ENCODE assay signal across 8 mouse cellular contexts in genomic region chr2:180170806-180171521, GRCm38 (mm10). TPM values are rescaled to one million over a fixed set of nuclear protein-coding genes. Genes with fewer than 3 reads are reported as not detected.
DNase-seq lines count a peak whose midpoint lies in the region; ATAC-seq and TF ChIP-seq lines count a peak whose summit lies in the region.

Gene Adrm1, plus strand, starts transcription at chr2:180171485.

- peaks cover 39% of the 10 kb centered on the region for H3K36me3 ChIP-seq in C2C12 (ENCODE audit: control insufficient read depth, insufficient read depth)
- peaks cover 36% of the 10 kb centered on the region for H3K36me3 ChIP-seq in erythroblast, embryonic 14.5 days (ENCODE audit: control insufficient read depth)
- H3K36me3 ChIP-seq in heart, embryonic 12.5 days = peaks cover 30% of the 10 kb centered on the region
- H3K36me3 ChIP-seq in kidney, postnatal 0 days (ENCODE audit: insufficient read depth, low read length) = peaks cover 10% of the 10 kb centered on the region
- peaks cover 22% of the 10 kb centered on the region; the same call in 1 of the 2 replicates for H3K36me3 ChIP-seq in liver, embryonic 11.5 days (ENCODE audit: control insufficient read depth, insufficient read depth, low read length)
- peaks cover 29% of the 10 kb centered on the region for H3K36me3 ChIP-seq in stomach, embryonic 14.5 days (ENCODE audit: control insufficient read depth, insufficient read depth, low read length)

- H3K4me3 ChIP-seq in C2C12 (ENCODE audit: insufficient read depth, poor library complexity, severe bottlenecking) = peak within 1 kb of the TSS; percentile 96
- peak within 1 kb of the TSS; percentile 86 for H3K4me3 ChIP-seq in erythroblast, embryonic 14.5 days (replicated peaks)
- peak within 1 kb of the TSS; percentile 99 for H3K4me3 ChIP-seq in heart, embryonic 12.5 days
- peak within 1 kb of the TSS; percentile 81 for H3K4me3 ChIP-seq in kidney, postnatal 0 days (replicated peaks; ENCODE audit: low read depth, low read length)
- H3K4me3 ChIP-seq in liver, embryonic 11.5 days (ENCODE audit: low read depth, low read length) = peak within 1 kb of the TSS; percentile 88
- peak within 1 kb of the TSS; percentile 65 for H3K4me3 ChIP-seq in stomach, embryonic 14.5 days (ENCODE audit: low read depth, low read length)

- DNase-seq in brain, embryonic 14.5 days (ENCODE audit: low read depth) = peak; percentile 99
- peak; percentile 96 for DNase-seq in kidney, postnatal 0 days (ENCODE audit: low spot score)
- DNase-seq in liver, embryonic 11.5 days (ENCODE audit: low spot score) = peak; percentile 98
- peak; percentile 98 for DNase-seq in naive thymus-derived CD4-positive, alpha-beta T cell, adult 2 months (ENCODE audit: low read depth)

- H3K27me3 ChIP-seq in C2C12 (ENCODE audit: control insufficient read depth, insufficient read depth, insufficient read length) = no peaks in the 10 kb centered on the region
- no peaks in the 10 kb centered on the region for H3K27me3 ChIP-seq in erythroblast, embryonic 14.5 days (ENCODE audit: control insufficient read depth)
- no peaks in the 10 kb centered on the region for H3K27me3 ChIP-seq in heart, embryonic 12.5 days (replicated peaks)
- no peaks in the 10 kb centered on the region for H3K27me3 ChIP-seq in kidney, postnatal 0 days (ENCODE audit: insufficient read depth, low read length)
- H3K27me3 ChIP-seq in liver, embryonic 11.5 days (replicated peaks; ENCODE audit: control insufficient read depth, insufficient read depth, low read length) = no peaks in the 10 kb centered on the region
- no peaks in the 10 kb centered on the region for H3K27me3 ChIP-seq in stomach, embryonic 14.5 days (ENCODE audit: control insufficient read depth, insufficient read depth, low read length)

- peaks cover 45% of the 10 kb centered on the region for H3K79me2 ChIP-seq in C2C12 (ENCODE audit: control insufficient read depth, insufficient read depth)

- H3K4me2 ChIP-seq in heart, embryonic 12.5 days = peak within 1 kb of the TSS; percentile 86
- H3K4me2 ChIP-seq in kidney, postnatal 0 days (ENCODE audit: low read length) = peak within 1 kb of the TSS; percentile 94
- peak within 1 kb of the TSS; percentile 99 for H3K4me2 ChIP-seq in liver, embryonic 11.5 days
- H3K4me2 ChIP-seq in stomach, embryonic 14.5 days (replicated peaks; ENCODE audit: low read depth, low read length) = peak within 1 kb of the TSS; percentile 97

- TF ChIP-seq POLR2A in brain, embryonic 14.5 days (IDR thresholded peaks at IDR 0.05; ENCODE audit: borderline replicate concordance, extremely low read depth, insufficient read depth, insufficient read length, poor library complexity, severe bottlenecking) = no peak

- TF ChIP-seq CTCF in C2C12 (IDR thresholded peaks at IDR 0.05; ENCODE audit: control insufficient read depth, insufficient read depth, insufficient read length) = peak; percentile 99
- peak; percentile 89 for TF ChIP-seq CTCF in brain, embryonic 14.5 days (IDR thresholded peaks at IDR 0.05; ENCODE audit: borderline replicate concordance, extremely low read depth, insufficient read depth, insufficient read length)
- peak; percentile 99 for TF ChIP-seq CTCF in kidney, postnatal 0 days (IDR thresholded peaks at IDR 0.05; ENCODE audit: low read depth)

- H3K9me3 ChIP-seq in erythroblast, embryonic 14.5 days (ENCODE audit: control insufficient read depth, low read length) = no peaks in the 10 kb centered on the region
- no peaks in the 10 kb centered on the region for H3K9me3 ChIP-seq in heart, embryonic 12.5 days (replicated peaks)
- H3K9me3 ChIP-seq in kidney, postnatal 0 days (replicated peaks; ENCODE audit: low read length) = no peaks in the 10 kb centered on the region
- H3K9me3 ChIP-seq in liver, embryonic 11.5 days (ENCODE audit: control insufficient read depth, low read length) = no peaks in the 10 kb centered on the region
- H3K9me3 ChIP-seq in stomach, embryonic 14.5 days (ENCODE audit: control insufficient read depth, low read depth, low read length) = no peaks in the 10 kb centered on the region

- 4% methylated on average over 41 of the region's 41 CpGs for WGBS in heart, embryonic 12.5 days
- WGBS in kidney, postnatal 0 days = 3% methylated on average over 41 of the region's 41 CpGs
- WGBS in liver, embryonic 11.5 days = 3% methylated on average over 41 of the region's 41 CpGs
- WGBS in stomach, embryonic 14.5 days = 3% methylated on average over 41 of the region's 41 CpGs

- H3K79me3 ChIP-seq in C2C12 (ENCODE audit: low read depth) = peaks cover 33% of the 10 kb centered on the region

- H3K9ac ChIP-seq in heart, embryonic 12.5 days = peak within 1 kb of the TSS; percentile 100
- peak within 1 kb of the TSS; percentile 94 for H3K9ac ChIP-seq in kidney, postnatal 0 days (ENCODE audit: low read depth, low read length)
- peak within 1 kb of the TSS; percentile 94 for H3K9ac ChIP-seq in liver, embryonic 11.5 days (ENCODE audit: low read depth, low read length)
- H3K9ac ChIP-seq in stomach, embryonic 14.5 days (replicated peaks; ENCODE audit: low read depth, low read length) = peak within 1 kb of the TSS; percentile 74

- peak within 1 kb of the TSS; percentile 77 for H3ac ChIP-seq in C2C12 (ENCODE audit: control insufficient read depth, insufficient read length, low read depth)

- H3K27ac ChIP-seq in heart, embryonic 12.5 days (ENCODE audit: poor library complexity, severe bottlenecking) = peak within 1 kb of the TSS; percentile 88
- H3K27ac ChIP-seq in kidney, postnatal 0 days = peak within 1 kb of the TSS; percentile 95
- peak within 1 kb of the TSS; percentile 86 for H3K27ac ChIP-seq in liver, embryonic 11.5 days (ENCODE audit: low read depth, low read length)
- H3K27ac ChIP-seq in stomach, embryonic 14.5 days (ENCODE audit: low read length) = peak within 1 kb of the TSS; percentile 89; the same call in 1 of the 2 replicates

- peak; percentile 98 for ATAC-seq in heart, embryonic 12.5 days (ENCODE audit: insufficient number of reproducible peaks, low FRiP score)
- ATAC-seq in kidney, postnatal 0 days (replicated peaks; ENCODE audit: low FRiP score, low read depth) = peak; percentile 98
- ATAC-seq in liver, embryonic 11.5 days (replicated peaks; ENCODE audit: low FRiP score) = peak; percentile 98
- ATAC-seq in stomach, embryonic 14.5 days (ENCODE audit: insufficient number of reproducible peaks, insufficient read depth, low FRiP score, low read depth) = peak; percentile 97

- H3K4me1 ChIP-seq in erythroblast, embryonic 14.5 days (ENCODE audit: control insufficient read depth) = peaks cover 33% of the 10 kb centered on the region
- H3K4me1 ChIP-seq in heart, embryonic 12.5 days (replicated peaks) = peaks cover 16% of the 10 kb centered on the region
- H3K4me1 ChIP-seq in kidney, postnatal 0 days (replicated peaks; ENCODE audit: insufficient read depth, low read length) = 0 out of 2 replicates have a peak, but pooled peaks cover 10% of the 10 kb centered on the region
- H3K4me1 ChIP-seq in liver, embryonic 11.5 days (replicated peaks; ENCODE audit: control insufficient read depth, insufficient read depth, low read length) = peaks cover 14% of the 10 kb centered on the region
- H3K4me1 ChIP-seq in stomach, embryonic 14.5 days (ENCODE audit: control insufficient read depth, insufficient read depth, low read length) = peaks cover 13% of the 10 kb centered on the region; the same call in 1 of the 2 replicates

TF ChIP-seq in C2C12, 6 proteins besides CTCF, POLR2A, EP300 and RAD21:
- no peak for TF ChIP-seq USF1 (IDR thresholded peaks at IDR 0.05; ENCODE audit: low read depth)
- TF ChIP-seq MAX (IDR thresholded peaks at IDR 0.05) = peak; percentile 82
- no peak for TF ChIP-seq CEBPB (IDR thresholded peaks at IDR 0.05; ENCODE audit: low read depth)
TF ChIP-seq in C2C12: peak in this region for 1.

RNA-seq across cellular contexts. Expression of gene Adrm1, which starts in this region (rescaled TPM):
- 204 TPM for polyA plus RNA-seq in C2C12 (2012; fragmentation: generic; extraction: Trizol)
- polyA plus RNA-seq in brain, embryonic 14.5 days (2012; rRNA removed) = 124 and 148 TPM in 2 replicates
- polyA plus RNA-seq in erythroblast, embryonic 14.5 days (2012) = 69.4 and 72.6 TPM in 2 replicates
- 150 and 154 TPM in 2 replicates for polyA plus RNA-seq in heart, embryonic 12.5 days (2016; fragmentation: Nextera tagmentation; extraction: Ambion mirVana)
- 170 and 185 TPM in 2 replicates for polyA plus RNA-seq in kidney, postnatal 0 days (2015; fragmentation: Nextera tagmentation; extraction: Ambion mirVana)
- polyA plus RNA-seq in liver, embryonic 11.5 days (2014; fragmentation: Nextera tagmentation; extraction: Ambion mirVana) = 211 and 217 TPM in 2 replicates
- polyA plus RNA-seq in stomach, embryonic 14.5 days (2014; fragmentation: Nextera tagmentation; extraction: Ambion mirVana) = 134 and 138 TPM in 2 replicates

Comparison
In these comparisons a context has a peak if more than half of its experiments do, and no peak if none do; other contexts are left out.
1. Peak in every context shown above with its lines: DNase-seq, ATAC-seq, H3K4me3 ChIP-seq and H3K27ac ChIP-seq.